Mouse (Mus musculus) small intestine, adult 2 months (tissue): ENCODE measurements at regions not wholly inside any gene's neighbourhood (a gene's known extent, or its start where the extent isn't known, plus 50 kb on each side); places are given as distances from the start of the nearest gene placed in this dataset.

Experiments used
- CTCF ChIP-seq: fragments of 200-500 bp; IDR thresholded peaks from 2 replicates; pipeline ENCODE4 v1.5.1; 2012; ENCODE audit warnings: low read depth, mild to moderate bottlenecking, control low read depth, inconsistent platforms, low read length, moderate library complexity, mixed read lengths; ENCODE audit not compliant: insufficient replicate concordance, insufficient read length; ENCODE audit errors: extremely low read depth
- POLR2A ChIP-seq: fragments of 200-500 bp; IDR thresholded peaks from 2 replicates; pipeline ENCODE4 v1.6.1; 2012; ENCODE audit warnings: low read depth, mild to moderate bottlenecking, control low read depth, inconsistent platforms, low read length, moderate library complexity

DNA sequence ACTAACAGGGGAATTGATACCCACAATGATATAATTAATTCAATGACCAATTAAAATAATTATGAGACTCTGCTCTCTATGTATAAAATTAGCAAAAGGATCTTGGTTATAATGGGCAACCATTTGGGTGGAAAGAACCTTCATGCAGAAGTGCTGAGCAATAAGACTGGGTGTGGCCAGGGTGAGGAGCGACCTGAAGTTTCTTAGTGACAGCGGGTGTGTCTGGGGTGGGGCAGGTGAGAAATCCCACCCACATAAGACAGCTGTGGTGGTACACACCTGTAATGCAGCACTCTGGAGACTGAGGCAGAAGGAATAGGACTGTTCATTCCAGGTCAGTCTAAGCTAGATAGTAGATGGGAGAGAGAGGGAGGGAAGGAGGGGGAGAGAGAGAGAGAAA, 51.9 kb upstream of the Ctnnb1 start:
- no peak for TF ChIP-seq POLR2A
- no peak for TF ChIP-seq CTCF
